Mouse (Mus musculus): ENCODE results near the gene Kbtbd7.

DNA sequence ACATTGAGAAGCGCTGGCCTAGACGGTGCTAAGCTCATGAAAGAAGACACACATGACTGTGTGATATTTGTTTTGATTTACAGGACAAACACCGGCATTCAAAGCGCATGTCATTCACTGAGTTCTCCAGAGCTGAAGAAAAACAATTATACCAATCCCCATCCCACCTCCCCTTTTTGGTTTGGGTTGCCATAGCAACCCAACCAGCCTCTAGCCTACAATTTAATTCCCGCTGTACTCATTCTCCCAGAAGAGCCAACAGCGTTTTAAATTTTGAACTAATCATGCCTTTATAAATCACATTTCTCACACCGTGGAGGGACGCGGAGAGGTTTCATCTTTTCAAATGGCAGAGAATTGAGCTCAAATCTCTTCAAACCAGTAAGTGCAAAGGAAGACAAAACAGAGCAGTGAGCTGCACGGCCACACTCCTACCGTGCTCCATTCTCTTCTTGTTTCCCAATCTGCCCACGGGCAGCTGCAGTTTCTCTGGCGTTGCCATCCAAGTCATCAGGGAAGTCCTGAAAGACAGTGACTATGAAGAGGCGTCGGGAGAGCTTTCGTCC, 18.8 kb downstream of the Kbtbd7 start:
- TF ChIP-seq POLR2A (IDR thresholded peaks at IDR 0.05; ENCODE audit: borderline replicate concordance, extremely low read depth, low read depth, low read length) (no peak), CTCF (IDR thresholded peaks at IDR 0.05; ENCODE audit: insufficient read depth, low read length) (no peak)
